Mouse (Mus musculus): ENCODE measurements around the gene Psme1. TPM values are rescaled to one million over a fixed set of nuclear protein-coding genes. Genes with fewer than 3 reads are reported as not detected.

Gene Psme1
- polyA plus RNA-seq (2014; fragmentation: Illumina TruSeq; extraction: RNeasy Lipid Tissue Mini Kit (QIAGEN cat#74804); ENCODE audit: low read depth, low replicate concordance) = 110 TPM

GRCm38 (mm10) chr14:55577871-55578667 is at the start of gene Psme1:
TSS of gene Psme1 (plus strand) at chr14:55578123.

GRCm38 (mm10) chr14:55540067-55540786 is 37.7 kb upstream of the Psme1 start, which contains the start of gene Pck2:
TSS of gene Pck2 (plus strand) at chr14:55540266.

GRCm38 (mm10) chr14:55559799-55560201 is 18.1 kb upstream of the Psme1 start, which contains the start of gene Dcaf11:
TSS of gene Dcaf11 (plus strand) at chr14:55560006.

GRCm38 (mm10) chr14:55560202-55561073 is 17.5 kb upstream of the Psme1 start, which contains the start of gene A730061H03Rik:
TSS of gene A730061H03Rik (minus strand) at chr14:55560406.

GRCm38 (mm10) chr14:55575302-55575701 is 2.6 kb upstream of the Psme1 start, which contains the start of gene Fitm1:
TSS of gene Fitm1 (plus strand) at chr14:55575617.

GRCm38 (mm10) chr14:55584702-55585565 is 7.0 kb downstream of the Psme1 start, which contains the start of gene Emc9:
TSS of gene Emc9 (minus strand) at chr14:55585302.

GRCm38 (mm10) chr14:55590748-55591330 is 12.9 kb downstream of the Psme1 start, which contains the start of gene Psme2:
TSS of gene Psme2 (minus strand) at chr14:55591113.

GRCm38 (mm10) chr14:55591331-55591891 is 13.5 kb downstream of the Psme1 start, which contains the start of gene Rnf31:
TSS of gene Rnf31 (plus strand) at chr14:55591708.

GRCm38 (mm10) chr14:55603271-55603632 is 25.3 kb downstream of the Psme1 start, which contains the start of gene Irf9:
TSS of gene Irf9 (plus strand) at chr14:55603571.

GRCm38 (mm10) chr14:55617822-55618221 is 39.9 kb downstream of the Psme1 start, which contains the start of gene Rec8:
TSS of gene Rec8 (plus strand) at chr14:55618037.

Other genes with a start within 250 kb of the Psme1 start
- 82.3 TPM for gene Dhrs4, start 99.4 kb upstream of the Psme1 start, polyA plus RNA-seq (2014; fragmentation: Illumina TruSeq; extraction: RNeasy Lipid Tissue Mini Kit (QIAGEN cat#74804); ENCODE audit: low read depth, low replicate concordance)
- 0.93 TPM for gene Carmil3, start 87.5 kb upstream of the Psme1 start, polyA plus RNA-seq (2014; fragmentation: Illumina TruSeq; extraction: RNeasy Lipid Tissue Mini Kit (QIAGEN cat#74804); ENCODE audit: low read depth, low replicate concordance)
- not detected for gene Cpne6, start 67.7 kb upstream of the Psme1 start, polyA plus RNA-seq (2014; fragmentation: Illumina TruSeq; extraction: RNeasy Lipid Tissue Mini Kit (QIAGEN cat#74804); ENCODE audit: low read depth, low replicate concordance)
- not detected for gene Nrl, start 53.1 kb upstream of the Psme1 start, polyA plus RNA-seq (2014; fragmentation: Illumina TruSeq; extraction: RNeasy Lipid Tissue Mini Kit (QIAGEN cat#74804); ENCODE audit: low read depth, low replicate concordance)
- gene Pck2, start 37.9 kb upstream of the Psme1 start, polyA plus RNA-seq (2014; fragmentation: Illumina TruSeq; extraction: RNeasy Lipid Tissue Mini Kit (QIAGEN cat#74804); ENCODE audit: low read depth, low replicate concordance) = 33.9 TPM
- gene Dcaf11, start 18.1 kb upstream of the Psme1 start, polyA plus RNA-seq (2014; fragmentation: Illumina TruSeq; extraction: RNeasy Lipid Tissue Mini Kit (QIAGEN cat#74804); ENCODE audit: low read depth, low replicate concordance) = 139 TPM
- gene A730061H03Rik, start 17.7 kb upstream of the Psme1 start, polyA plus RNA-seq (2014; fragmentation: Illumina TruSeq; extraction: RNeasy Lipid Tissue Mini Kit (QIAGEN cat#74804); ENCODE audit: low read depth, low replicate concordance) = 1.9 TPM
- gene Fitm1, start 2.5 kb upstream of the Psme1 start, polyA plus RNA-seq (2014; fragmentation: Illumina TruSeq; extraction: RNeasy Lipid Tissue Mini Kit (QIAGEN cat#74804); ENCODE audit: low read depth, low replicate concordance) = 0.46 TPM
- gene Emc9, start 7.2 kb downstream of the Psme1 start, polyA plus RNA-seq (2014; fragmentation: Illumina TruSeq; extraction: RNeasy Lipid Tissue Mini Kit (QIAGEN cat#74804); ENCODE audit: low read depth, low replicate concordance) = 40.1 TPM
- gene Psme2, start 13.0 kb downstream of the Psme1 start, polyA plus RNA-seq (2014; fragmentation: Illumina TruSeq; extraction: RNeasy Lipid Tissue Mini Kit (QIAGEN cat#74804); ENCODE audit: low read depth, low replicate concordance) = 153 TPM
- gene Rnf31, start 13.6 kb downstream of the Psme1 start, polyA plus RNA-seq (2014; fragmentation: Illumina TruSeq; extraction: RNeasy Lipid Tissue Mini Kit (QIAGEN cat#74804); ENCODE audit: low read depth, low replicate concordance) = 20.2 TPM
- gene Irf9, start 25.4 kb downstream of the Psme1 start, polyA plus RNA-seq (2014; fragmentation: Illumina TruSeq; extraction: RNeasy Lipid Tissue Mini Kit (QIAGEN cat#74804); ENCODE audit: low read depth, low replicate concordance) = 46.8 TPM
- 25.8 TPM for gene Rec8, start 39.9 kb downstream of the Psme1 start, polyA plus RNA-seq (2014; fragmentation: Illumina TruSeq; extraction: RNeasy Lipid Tissue Mini Kit (QIAGEN cat#74804); ENCODE audit: low read depth, low replicate concordance)
- 45.8 TPM for gene Ipo4, start 57.8 kb downstream of the Psme1 start, polyA plus RNA-seq (2014; fragmentation: Illumina TruSeq; extraction: RNeasy Lipid Tissue Mini Kit (QIAGEN cat#74804); ENCODE audit: low read depth, low replicate concordance)
- gene Gm49378, start 59.8 kb downstream of the Psme1 start, polyA plus RNA-seq (2014; fragmentation: Illumina TruSeq; extraction: RNeasy Lipid Tissue Mini Kit (QIAGEN cat#74804); ENCODE audit: low read depth, low replicate concordance) = 0.86 TPM
- 96.9 TPM for gene Tm9sf1, start 65.7 kb downstream of the Psme1 start, polyA plus RNA-seq (2014; fragmentation: Illumina TruSeq; extraction: RNeasy Lipid Tissue Mini Kit (QIAGEN cat#74804); ENCODE audit: low read depth, low replicate concordance)
- 5.4 TPM for gene Tssk4, start 72.1 kb downstream of the Psme1 start, polyA plus RNA-seq (2014; fragmentation: Illumina TruSeq; extraction: RNeasy Lipid Tissue Mini Kit (QIAGEN cat#74804); ENCODE audit: low read depth, low replicate concordance)
- gene Mdp1, start 82.4 kb downstream of the Psme1 start, polyA plus RNA-seq (2014; fragmentation: Illumina TruSeq; extraction: RNeasy Lipid Tissue Mini Kit (QIAGEN cat#74804); ENCODE audit: low read depth, low replicate concordance) = 46.3 TPM
- 25.4 TPM for gene Gmpr2, start 93.8 kb downstream of the Psme1 start, polyA plus RNA-seq (2014; fragmentation: Illumina TruSeq; extraction: RNeasy Lipid Tissue Mini Kit (QIAGEN cat#74804); ENCODE audit: low read depth, low replicate concordance)
- 186 TPM for gene Nedd8, start 94.0 kb downstream of the Psme1 start, polyA plus RNA-seq (2014; fragmentation: Illumina TruSeq; extraction: RNeasy Lipid Tissue Mini Kit (QIAGEN cat#74804); ENCODE audit: low read depth, low replicate concordance)
- 14.4 TPM for gene Tinf2, start 103.7 kb downstream of the Psme1 start, polyA plus RNA-seq (2014; fragmentation: Illumina TruSeq; extraction: RNeasy Lipid Tissue Mini Kit (QIAGEN cat#74804); ENCODE audit: low read depth, low replicate concordance)
- 2.5 TPM for gene Tgm1, start 135.8 kb downstream of the Psme1 start, polyA plus RNA-seq (2014; fragmentation: Illumina TruSeq; extraction: RNeasy Lipid Tissue Mini Kit (QIAGEN cat#74804); ENCODE audit: low read depth, low replicate concordance)
- gene Rabggta, start 144.1 kb downstream of the Psme1 start, polyA plus RNA-seq (2014; fragmentation: Illumina TruSeq; extraction: RNeasy Lipid Tissue Mini Kit (QIAGEN cat#74804); ENCODE audit: low read depth, low replicate concordance) = 28.8 TPM
- gene Dhrs1, start 167.6 kb downstream of the Psme1 start, polyA plus RNA-seq (2014; fragmentation: Illumina TruSeq; extraction: RNeasy Lipid Tissue Mini Kit (QIAGEN cat#74804); ENCODE audit: low read depth, low replicate concordance) = 77.8 TPM
- gene Nop9, start 167.6 kb downstream of the Psme1 start, polyA plus RNA-seq (2014; fragmentation: Illumina TruSeq; extraction: RNeasy Lipid Tissue Mini Kit (QIAGEN cat#74804); ENCODE audit: low read depth, low replicate concordance) = 15.5 TPM
- gene Cideb, start 180.3 kb downstream of the Psme1 start, polyA plus RNA-seq (2014; fragmentation: Illumina TruSeq; extraction: RNeasy Lipid Tissue Mini Kit (QIAGEN cat#74804); ENCODE audit: low read depth, low replicate concordance) = 5.3 TPM
- gene Ltb4r2, start 183.3 kb downstream of the Psme1 start, polyA plus RNA-seq (2014; fragmentation: Illumina TruSeq; extraction: RNeasy Lipid Tissue Mini Kit (QIAGEN cat#74804); ENCODE audit: low read depth, low replicate concordance) = 0.77 TPM
- gene Ltb4r1, start 187.8 kb downstream of the Psme1 start, polyA plus RNA-seq (2014; fragmentation: Illumina TruSeq; extraction: RNeasy Lipid Tissue Mini Kit (QIAGEN cat#74804); ENCODE audit: low read depth, low replicate concordance) = 2.9 TPM
- gene Adcy4, start 206.0 kb downstream of the Psme1 start, polyA plus RNA-seq (2014; fragmentation: Illumina TruSeq; extraction: RNeasy Lipid Tissue Mini Kit (QIAGEN cat#74804); ENCODE audit: low read depth, low replicate concordance) = 9.6 TPM
- gene Ripk3, start 210.7 kb downstream of the Psme1 start, polyA plus RNA-seq (2014; fragmentation: Illumina TruSeq; extraction: RNeasy Lipid Tissue Mini Kit (QIAGEN cat#74804); ENCODE audit: low read depth, low replicate concordance) = 3.7 TPM
- gene Nfatc4, start 245.0 kb downstream of the Psme1 start, polyA plus RNA-seq (2014; fragmentation: Illumina TruSeq; extraction: RNeasy Lipid Tissue Mini Kit (QIAGEN cat#74804); ENCODE audit: low read depth, low replicate concordance) = 8.8 TPM